Mouse (Mus musculus) G1E (cell line): Measurements from ENCODE around the gene Cdk5r2.
"Not testable (repeated sequence)": the region's sequence is repeated elsewhere in the genome, so short reads cannot be mapped to it uniquely, and the experiment has no call there.

Experiments used
- CTCF ChIP-seq: IDR thresholded peaks from 2 replicates; pipeline ENCODE4 v1.5.1; 2012; ENCODE audit warnings: low read depth, low read length, inconsistent platforms, mixed read lengths
- GATA1 ChIP-seq: IDR thresholded peaks from 2 replicates; pipeline ENCODE4 v1.6.1; 2012; ENCODE audit warnings: borderline replicate concordance, low read length, inconsistent platforms, mixed read lengths
- POLR2AphosphoS5 ChIP-seq: IDR thresholded peaks from 2 replicates; pipeline ENCODE4 v1.6.1; 2012; ENCODE audit warnings: low read depth, low read length, inconsistent platforms; ENCODE audit not compliant: insufficient replicate concordance
- TAL1 ChIP-seq: conservative IDR thresholded peaks from 2 replicates; pipeline ENCODE4 v1.6.1; 2012; ENCODE audit warnings: low read depth, low read length, inconsistent platforms, mixed read lengths

GRCm38 (mm10) chr1:74815965-74816364, 38.8 kb upstream of the Cdk5r2 start:
- TF ChIP-seq POLR2AphosphoS5, CTCF, GATA1, TAL1: not testable (repeated sequence)
